Mouse (Mus musculus) neural tube, embryonic 12.5 days (tissue): ENCODE measurements around the gene Ppp2r5c. TPM values are rescaled to one million over a fixed set of nuclear protein-coding genes. Genes with fewer than 3 reads are reported as not detected.
A peak's percentile ranks its signal among the peaks of the same experiment; 100 is the strongest.

Source experiments
- ATAC-seq: fragments of 200-750 bp; cut with Nextera tagmentation; 2 replicates; pipeline ENCODE4 v1.8.0; 2017; ENCODE audit warnings: low read depth, mild to moderate bottlenecking, moderate TSS enrichment, moderate library complexity; ENCODE audit not compliant: low FRiP score
- H3K27ac ChIP-seq: fragments of 300-500 bp; sonication (generic); 2 replicates; pipeline ENCODE4 v1.5.1; 2016
- H3K27me3 ChIP-seq: fragments of 300-500 bp; sonication (generic); replicated peaks from 2 replicates; pipeline ENCODE4 v1.6.1; 2016; ENCODE audit warnings: mild to moderate bottlenecking
- H3K36me3 ChIP-seq: fragments of 300-500 bp; sonication (generic); 2 replicates; pipeline ENCODE4 v1.6.1; 2016; ENCODE audit warnings: mild to moderate bottlenecking
- H3K4me1 ChIP-seq: fragments of 300-500 bp; sonication (generic); 2 replicates; pipeline ENCODE4 v1.6.1; 2016
- H3K4me2 ChIP-seq: fragments of 300-500 bp; sonication (generic); replicated peaks from 2 replicates; pipeline ENCODE4 v1.6.1; 2016; ENCODE audit warnings: mild to moderate bottlenecking
- H3K4me3 ChIP-seq: fragments of 300-500 bp; sonication (generic); 2 replicates; pipeline ENCODE4 v1.5.1; 2016
- H3K9ac ChIP-seq: fragments of 300-500 bp; sonication (generic); 2 replicates; pipeline ENCODE4 v1.6.1; 2016; ENCODE audit warnings: mild to moderate bottlenecking
- H3K9me3 ChIP-seq: fragments of 300-500 bp; sonication (generic); 2 replicates; pipeline ENCODE4 v1.6.1; 2016; ENCODE audit warnings: mild to moderate bottlenecking
- WGBS: fragments of 180-500 bp; shearing (Covaris S2); methylation state at CpG from one replicate; pipeline ENCODE4 v1.1.7; 2016; 5-methylcytosine and 5-hydroxymethylcytosine counted together
- polyA plus RNA-seq: library from polyadenylated mRNA; unstranded; fragments of >200 nt; fragmentation: Nextera tagmentation; extraction: Ambion mirVana; gene quantifications from 2 replicates; pipeline ENCODE4 v1.2.1, GENCODE M21; 2016

Ppp2r5c gene
- polyA plus RNA-seq, result 151 and 160 TPM in 2 replicates

GRCm38 (mm10) chr12:110446290-110447170, at the start of gene Ppp2r5c:
Ppp2r5c (plus strand) TSS chr12:110447120.
- H3K9ac ChIP-seq, result peak within 1 kb of the TSS; percentile 82
- H3K4me2 ChIP-seq, result peak within 1 kb of the TSS; percentile 86
- WGBS, result under 1% methylated on average over 77 of the region's 86 CpGs
- H3K4me3 ChIP-seq, result peak within 1 kb of the TSS; percentile 83
- H3K4me1 ChIP-seq, result peaks cover 15% of the 10 kb centered on the region; the same call in 1 of the 2 replicates
- H3K27ac ChIP-seq, result peak within 1 kb of the TSS; percentile 81
- H3K9me3 ChIP-seq, result no peaks in the 10 kb centered on the region
- H3K36me3 ChIP-seq, result no peaks in the 10 kb centered on the region
- ATAC-seq, result peak; percentile 98
- H3K27me3 ChIP-seq, result peaks cover 5% of the 10 kb centered on the region; the same call in 1 of the 2 replicates

- Histone ChIP-seq H3K27me3 (no peaks in the 10 kb centered on the region), H3K9ac (no peak overlapping the region), H3K4me1 (no peaks in the 10 kb centered on the region), H3K36me3 (no peaks in the 10 kb centered on the region), H3K4me2 (no peak overlapping the region), H3K9me3 (no peaks in the 10 kb centered on the region), H3K27ac (no peak overlapping the region), H3K4me3 (no peak overlapping the region)
- no peak for ATAC-seq
- 36% methylated on average over 8 of the region's 8 CpGs for WGBS
Measured at GRCm38 (mm10) chr12:110398351-110398750, 48.6 kb upstream of the Ppp2r5c start.

- Histone ChIP-seq H3K4me3 (no peak overlapping the region), H3K36me3 (no peaks in the 10 kb centered on the region), H3K9ac (no peak overlapping the region), H3K27me3 (no peaks in the 10 kb centered on the region), H3K27ac (no peak overlapping the region), H3K4me1 (no peaks in the 10 kb centered on the region), H3K4me2 (no peak overlapping the region), H3K9me3 (no peaks in the 10 kb centered on the region)
- 88% methylated on average over 6 of the region's 6 CpGs for WGBS
- no peak for ATAC-seq
Measured at GRCm38 (mm10) chr12:110399161-110399560, 47.8 kb upstream of the Ppp2r5c start.

GRCm38 (mm10) chr12:110400936-110401335, 46.0 kb upstream of the Ppp2r5c start:
- Histone ChIP-seq H3K4me1 (no peaks in the 10 kb centered on the region), H3K4me3 (no peak overlapping the region), H3K9me3 (no peaks in the 10 kb centered on the region), H3K4me2 (no peak overlapping the region), H3K36me3 (no peaks in the 10 kb centered on the region), H3K27ac (no peak overlapping the region), H3K9ac (no peak overlapping the region), H3K27me3 (no peaks in the 10 kb centered on the region)
- ATAC-seq, result no peak
- WGBS, result 86% methylated on average over 5 of the region's 5 CpGs

- ATAC-seq, result no peak
- H3K27ac ChIP-seq, result no peak overlapping the region
- WGBS, result 93% methylated on average over 4 of the region's 4 CpGs
- no peaks in the 10 kb centered on the region for H3K4me1 ChIP-seq
- no peak overlapping the region for H3K4me3 ChIP-seq
- H3K36me3 ChIP-seq, result no peaks in the 10 kb centered on the region
- H3K9me3 ChIP-seq, result no peaks in the 10 kb centered on the region
- H3K9ac ChIP-seq, result no peak overlapping the region
- no peak overlapping the region for H3K4me2 ChIP-seq
- H3K27me3 ChIP-seq, result no peaks in the 10 kb centered on the region
Measured at GRCm38 (mm10) chr12:110401871-110402270, 45.0 kb upstream of the Ppp2r5c start.

GRCm38 (mm10) chr12:110416244-110416643, 30.7 kb upstream of the Ppp2r5c start:
- no peaks in the 10 kb centered on the region for H3K27me3 ChIP-seq
- ATAC-seq, result no peak
- H3K4me2 ChIP-seq, result no peak overlapping the region
- no peak overlapping the region for H3K9ac ChIP-seq
- H3K4me3 ChIP-seq, result no peak overlapping the region
- WGBS, result 49% methylated on average over 3 of the region's 3 CpGs
- no peaks in the 10 kb centered on the region for H3K36me3 ChIP-seq
- no peaks in the 10 kb centered on the region for H3K4me1 ChIP-seq
- H3K27ac ChIP-seq, result no peak overlapping the region
- no peaks in the 10 kb centered on the region for H3K9me3 ChIP-seq

GRCm38 (mm10) chr12:110417023-110417986, 29.6 kb upstream of the Ppp2r5c start:
- Histone ChIP-seq H3K4me3 (no peak overlapping the region), H3K4me2 (0 out of 2 replicates have a peak overlapping the region, but pooled peaks have one; percentile 10), H3K36me3 (no peaks in the 10 kb centered on the region), H3K9me3 (no peaks in the 10 kb centered on the region), H3K27me3 (no peaks in the 10 kb centered on the region), H3K9ac (no peak overlapping the region), H3K4me1 (no peaks in the 10 kb centered on the region), H3K27ac (no peak overlapping the region)
- ATAC-seq, result no peak
- WGBS, result 60% methylated on average over 28 of the region's 28 CpGs

- Histone ChIP-seq H3K4me2 (no peak overlapping the region), H3K27me3 (no peaks in the 10 kb centered on the region), H3K4me3 (no peak overlapping the region), H3K36me3 (no peaks in the 10 kb centered on the region), H3K4me1 (no peaks in the 10 kb centered on the region), H3K9me3 (no peaks in the 10 kb centered on the region), H3K9ac (no peak overlapping the region), H3K27ac (no peak overlapping the region)
- ATAC-seq, result peak; percentile 37; the same call in 1 of the 2 replicates
- 45% methylated on average over 20 of the region's 20 CpGs for WGBS
Measured at GRCm38 (mm10) chr12:110417987-110418734, 28.8 kb upstream of the Ppp2r5c start.

GRCm38 (mm10) chr12:110418735-110419350, 28.1 kb upstream of the Ppp2r5c start:
- no peaks in the 10 kb centered on the region for H3K27me3 ChIP-seq
- no peak overlapping the region for H3K4me2 ChIP-seq
- H3K27ac ChIP-seq, result no peak overlapping the region
- WGBS, result 41% methylated on average over 8 of the region's 8 CpGs
- H3K9me3 ChIP-seq, result no peaks in the 10 kb centered on the region
- H3K36me3 ChIP-seq, result no peaks in the 10 kb centered on the region
- peak; percentile 41; the same call in 1 of the 2 replicates for ATAC-seq
- H3K4me1 ChIP-seq, result no peaks in the 10 kb centered on the region
- H3K9ac ChIP-seq, result no peak overlapping the region
- no peak overlapping the region for H3K4me3 ChIP-seq

GRCm38 (mm10) chr12:110419879-110420278, 27.0 kb upstream of the Ppp2r5c start:
- Histone ChIP-seq H3K27ac (no peak overlapping the region), H3K9me3 (no peaks in the 10 kb centered on the region), H3K4me2 (no peak overlapping the region), H3K4me1 (no peaks in the 10 kb centered on the region), H3K4me3 (no peak overlapping the region), H3K27me3 (no peaks in the 10 kb centered on the region), H3K9ac (no peak overlapping the region), H3K36me3 (no peaks in the 10 kb centered on the region)
- 65% methylated on average over 2 of the region's 2 CpGs for WGBS
- no peak for ATAC-seq

- Histone ChIP-seq H3K27ac (no peak overlapping the region), H3K4me1 (no peaks in the 10 kb centered on the region), H3K9ac (no peak overlapping the region), H3K9me3 (no peaks in the 10 kb centered on the region), H3K27me3 (no peaks in the 10 kb centered on the region), H3K36me3 (no peaks in the 10 kb centered on the region), H3K4me2 (no peak overlapping the region), H3K4me3 (no peak overlapping the region)
- no peak for ATAC-seq
- 72% methylated on average over 2 of the region's 3 CpGs for whole genome bisulfite sequencing
Measured at GRCm38 (mm10) chr12:110421361-110421760, 25.6 kb upstream of the Ppp2r5c start.
